Mouse (Mus musculus) testis, adult 2 months (tissue): ENCODE measurements around the gene Mest.

Experiments used
- CTCF ChIP-seq: fragments of 200-500 bp; IDR thresholded peaks from 2 replicates; pipeline ENCODE4 v1.5.1; 2012; ENCODE audit warnings: low read depth, mild to moderate bottlenecking, inconsistent platforms, low read length, moderate library complexity; ENCODE audit not compliant: control insufficient read depth, insufficient read depth, insufficient replicate concordance
- POLR2A ChIP-seq: fragments of 200-500 bp; IDR thresholded peaks from 2 replicates; pipeline ENCODE4 v1.6.1; 2012; ENCODE audit warnings: low read depth, mild to moderate bottlenecking, inconsistent platforms, low read length, moderate library complexity; ENCODE audit not compliant: control insufficient read depth

- TF ChIP-seq CTCF (no peak), POLR2A (no peak)
These were observed 15.2 kb downstream of the Mest start for GRCm38 (mm10) chr6:30738464-30739006.
